Mouse (Mus musculus): ENCODE results near the gene Gipc3.

DNA sequence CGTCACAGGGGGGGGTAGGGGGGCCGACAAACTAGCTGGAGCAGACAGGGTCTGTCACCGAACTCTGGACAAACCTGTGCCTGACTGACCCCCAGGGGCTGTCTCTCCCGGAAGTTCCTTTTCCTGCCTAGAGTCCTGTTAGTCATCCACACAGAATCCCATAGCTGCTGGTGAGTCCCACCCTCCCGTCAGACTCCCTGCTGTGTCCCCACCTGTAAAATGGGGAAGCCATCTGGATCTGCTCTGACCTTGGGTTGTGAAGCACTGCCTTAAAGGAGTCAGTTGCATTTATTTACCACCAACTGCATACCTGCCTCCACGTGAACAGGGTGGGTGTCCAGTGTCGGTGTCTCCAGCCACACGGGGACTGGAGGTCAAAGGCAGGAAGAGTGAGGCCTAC, 48.6 kb downstream of the Gipc3 start:
- no peak for TF ChIP-seq POLR2A (IDR thresholded peaks at IDR 0.05; ENCODE audit: insufficient read depth, low read depth, low read length)
- TF ChIP-seq CTCF (IDR thresholded peaks at IDR 0.05) = no peak
